Mouse (Mus musculus): ENCODE data around the gene Adh5.

- TF ChIP-seq CTCF (conservative IDR thresholded peaks at IDR 0.05 in 1 of 2, IDR thresholded peaks at IDR 0.05 in 1 of 2; ENCODE audit: low read depth in 2 of 2, low read length in 2 of 2): no peak
- 0 out of 2 replicates have a peak, but pooled peaks have one; percentile 90 for TF ChIP-seq CHD1 (IDR thresholded peaks at IDR 0.05; ENCODE audit: low read depth, low read length)
- TF ChIP-seq POLR2A (IDR thresholded peaks at IDR 0.05; ENCODE audit: low read depth, low read length): peak; percentile 99
- no peak for TF ChIP-seq E2F4 (IDR thresholded peaks at IDR 0.05; ENCODE audit: insufficient replicate concordance, low read depth, low read length)
- peak; percentile 49 for TF ChIP-seq EP300 (IDR thresholded peaks at IDR 0.05; ENCODE audit: low read length)
- TF ChIP-seq GABPA (IDR thresholded peaks at IDR 0.05; ENCODE audit: insufficient replicate concordance, low read depth, low read length): no peak
- TF ChIP-seq MAFK (IDR thresholded peaks at IDR 0.05; ENCODE audit: insufficient replicate concordance, low read length): no peak
Observed at GRCm38 (mm10) chr3:138489327-138490033, 46.6 kb downstream of the Adh5 start, which contains the start of gene Metap1.
